Mouse (Mus musculus): ENCODE results near the gene Cd24a. TPM values are rescaled to one million over a fixed set of nuclear protein-coding genes. Genes with fewer than 3 reads are reported as not detected.

The Cd24a gene
- polyA plus RNA-seq, 1 experiment from 2014 or later: 698 TPM

GRCm38 (mm10) chr10:43605901-43606300 is 27.8 kb downstream of the Cd24a start:
- no peak overlapping the region for H3K4me2 ChIP-seq (ENCODE audit: low read depth)
- no peaks in the 10 kb centered on the region for H3K27me3 ChIP-seq (ENCODE audit: control insufficient read depth, insufficient read depth, low read length)
- no peak overlapping the region for H3K9ac ChIP-seq (ENCODE audit: low read length)
- DNase-seq (ENCODE audit: low spot score) (no peak), ATAC-seq (ENCODE audit: insufficient read depth, low FRiP score, low TSS enrichment) (no peak)
- no peaks in the 10 kb centered on the region for H3K9me3 ChIP-seq (ENCODE audit: control insufficient read depth, low read length)
- no peak overlapping the region for H3K4me3 ChIP-seq (ENCODE audit: low read depth, low read length)
- H3K36me3 ChIP-seq (ENCODE audit: control insufficient read depth, insufficient read depth, low read length): no peaks in the 10 kb centered on the region
- H3K27ac ChIP-seq (ENCODE audit: low read depth, low read length): no peak overlapping the region
- H3K4me1 ChIP-seq (ENCODE audit: control insufficient read depth, insufficient read depth, low read length): no peaks in the 10 kb centered on the region
- WGBS: 80% methylated on average over 7 of the region's 7 CpGs

GRCm38 (mm10) chr10:43609507-43609906 is 31.4 kb downstream of the Cd24a start:
- 91% methylated on average over 5 of the region's 5 CpGs for WGBS
- Histone ChIP-seq H3K4me3 (ENCODE audit: low read depth, low read length) (no peak overlapping the region), H3K9me3 (ENCODE audit: control insufficient read depth, low read length) (no peaks in the 10 kb centered on the region), H3K36me3 (ENCODE audit: control insufficient read depth, insufficient read depth, low read length) (no peaks in the 10 kb centered on the region), H3K4me2 (ENCODE audit: low read depth) (no peak overlapping the region), H3K4me1 (ENCODE audit: control insufficient read depth, insufficient read depth, low read length) (no peaks in the 10 kb centered on the region), H3K27me3 (ENCODE audit: control insufficient read depth, insufficient read depth, low read length) (no peaks in the 10 kb centered on the region), H3K27ac (ENCODE audit: low read depth, low read length) (no peak overlapping the region), H3K9ac (ENCODE audit: low read length) (no peak overlapping the region)
- DNase-seq (ENCODE audit: low spot score) (no peak), ATAC-seq (ENCODE audit: insufficient read depth, low FRiP score, low TSS enrichment) (no peak)

- H3K27ac ChIP-seq (ENCODE audit: low read depth, low read length): no peak overlapping the region
- H3K36me3 ChIP-seq (ENCODE audit: control insufficient read depth, insufficient read depth, low read length): no peaks in the 10 kb centered on the region
- 84% methylated on average over 2 of the region's 2 CpGs for WGBS
- no peaks in the 10 kb centered on the region for H3K4me1 ChIP-seq (ENCODE audit: control insufficient read depth, insufficient read depth, low read length)
- H3K9ac ChIP-seq (ENCODE audit: low read length): no peak overlapping the region
- no peak for ATAC-seq (ENCODE audit: insufficient read depth, low FRiP score, low TSS enrichment)
- no peak overlapping the region for H3K4me3 ChIP-seq (ENCODE audit: low read depth, low read length)
- DNase-seq (ENCODE audit: low spot score): no peak
- no peaks in the 10 kb centered on the region for H3K9me3 ChIP-seq (ENCODE audit: control insufficient read depth, low read length)
- no peaks in the 10 kb centered on the region for H3K27me3 ChIP-seq (ENCODE audit: control insufficient read depth, insufficient read depth, low read length)
- no peak overlapping the region for H3K4me2 ChIP-seq (ENCODE audit: low read depth)
Observed at GRCm38 (mm10) chr10:43609958-43610357, 31.9 kb downstream of the Cd24a start.

GRCm38 (mm10) chr10:43611081-43611480 is 33.0 kb downstream of the Cd24a start:
- no peaks in the 10 kb centered on the region for H3K36me3 ChIP-seq (ENCODE audit: control insufficient read depth, insufficient read depth, low read length)
- no peaks in the 10 kb centered on the region for H3K9me3 ChIP-seq (ENCODE audit: control insufficient read depth, low read length)
- H3K27me3 ChIP-seq (ENCODE audit: control insufficient read depth, insufficient read depth, low read length): no peaks in the 10 kb centered on the region
- no peaks in the 10 kb centered on the region for H3K4me1 ChIP-seq (ENCODE audit: control insufficient read depth, insufficient read depth, low read length)
- ATAC-seq (ENCODE audit: insufficient read depth, low FRiP score, low TSS enrichment) (no peak), DNase-seq (ENCODE audit: low spot score) (no peak)
- no peak overlapping the region for H3K4me3 ChIP-seq (ENCODE audit: low read depth, low read length)
- no peak overlapping the region for H3K4me2 ChIP-seq (ENCODE audit: low read depth)
- no peak overlapping the region for H3K9ac ChIP-seq (ENCODE audit: low read length)
- no peak overlapping the region for H3K27ac ChIP-seq (ENCODE audit: low read depth, low read length)

GRCm38 (mm10) chr10:43619059-43619531 is 41.0 kb downstream of the Cd24a start:
- WGBS: 5% methylated on average over 6 of the region's 6 CpGs
- Histone ChIP-seq H3K27ac (ENCODE audit: low read depth, low read length) (no peak overlapping the region), H3K36me3 (ENCODE audit: control insufficient read depth, insufficient read depth, low read length) (no peaks in the 10 kb centered on the region), H3K4me3 (ENCODE audit: low read depth, low read length) (no peak overlapping the region), H3K4me2 (ENCODE audit: low read depth) (no peak overlapping the region), H3K9ac (ENCODE audit: low read length) (no peak overlapping the region), H3K9me3 (ENCODE audit: control insufficient read depth, low read length) (no peaks in the 10 kb centered on the region), H3K4me1 (ENCODE audit: control insufficient read depth, insufficient read depth, low read length) (no peaks in the 10 kb centered on the region), H3K27me3 (ENCODE audit: control insufficient read depth, insufficient read depth, low read length) (no peaks in the 10 kb centered on the region)
- ATAC-seq (ENCODE audit: insufficient read depth, low FRiP score, low TSS enrichment): no peak; the same call in 1 of the 2 replicates
- peak; percentile 21 for DNase-seq (ENCODE audit: low spot score)

- H3K4me3 ChIP-seq (ENCODE audit: low read depth, low read length): no peak overlapping the region
- no peak for DNase-seq (ENCODE audit: low spot score)
- H3K27ac ChIP-seq (ENCODE audit: low read depth, low read length): no peak overlapping the region
- H3K27me3 ChIP-seq (ENCODE audit: control insufficient read depth, insufficient read depth, low read length): no peaks in the 10 kb centered on the region
- no peak overlapping the region for H3K9ac ChIP-seq (ENCODE audit: low read length)
- ATAC-seq (ENCODE audit: insufficient read depth, low FRiP score, low TSS enrichment): no peak
- no peak overlapping the region for H3K4me2 ChIP-seq (ENCODE audit: low read depth)
- 75% methylated on average over 2 of the region's 2 CpGs for WGBS
- no peaks in the 10 kb centered on the region for H3K36me3 ChIP-seq (ENCODE audit: control insufficient read depth, insufficient read depth, low read length)
- peaks cover 2% of the 10 kb centered on the region; the same call in 1 of the 2 replicates for H3K4me1 ChIP-seq (ENCODE audit: control insufficient read depth, insufficient read depth, low read length)
- H3K9me3 ChIP-seq (ENCODE audit: control insufficient read depth, low read length): no peaks in the 10 kb centered on the region
Observed at GRCm38 (mm10) chr10:43619939-43620338, 41.9 kb downstream of the Cd24a start.

GRCm38 (mm10) chr10:43623510-43623909 is 45.4 kb downstream of the Cd24a start:
- Histone ChIP-seq H3K27me3 (ENCODE audit: control insufficient read depth, insufficient read depth, low read length) (no peaks in the 10 kb centered on the region), H3K9me3 (ENCODE audit: control insufficient read depth, low read length) (no peaks in the 10 kb centered on the region), H3K27ac (ENCODE audit: low read depth, low read length) (no peak overlapping the region), H3K4me2 (ENCODE audit: low read depth) (no peak overlapping the region), H3K36me3 (ENCODE audit: control insufficient read depth, insufficient read depth, low read length) (no peaks in the 10 kb centered on the region), H3K4me1 (ENCODE audit: control insufficient read depth, insufficient read depth, low read length) (peaks cover 3% of the 10 kb centered on the region; the same call in 1 of the 2 replicates), H3K9ac (ENCODE audit: low read length) (no peak overlapping the region), H3K4me3 (ENCODE audit: low read depth, low read length) (no peak overlapping the region)
- ATAC-seq (ENCODE audit: insufficient read depth, low FRiP score, low TSS enrichment) (no peak), DNase-seq (ENCODE audit: low spot score) (no peak)
- 96% methylated on average over 8 of the region's 8 CpGs for WGBS

- no peak overlapping the region for H3K4me3 ChIP-seq (ENCODE audit: low read depth, low read length)
- DNase-seq (ENCODE audit: low spot score): no peak
- H3K27ac ChIP-seq (ENCODE audit: low read depth, low read length): no peak overlapping the region
- no peak overlapping the region for H3K9ac ChIP-seq (ENCODE audit: low read length)
- H3K4me1 ChIP-seq (ENCODE audit: control insufficient read depth, insufficient read depth, low read length): peaks cover 3% of the 10 kb centered on the region; the same call in 1 of the 2 replicates
- H3K4me2 ChIP-seq (ENCODE audit: low read depth): no peak overlapping the region
- no peaks in the 10 kb centered on the region for H3K27me3 ChIP-seq (ENCODE audit: control insufficient read depth, insufficient read depth, low read length)
- no peaks in the 10 kb centered on the region for H3K36me3 ChIP-seq (ENCODE audit: control insufficient read depth, insufficient read depth, low read length)
- no peaks in the 10 kb centered on the region for H3K9me3 ChIP-seq (ENCODE audit: control insufficient read depth, low read length)
- no peak for ATAC-seq (ENCODE audit: insufficient read depth, low FRiP score, low TSS enrichment)
- WGBS: 67% methylated on average over 5 of the region's 5 CpGs
Observed at GRCm38 (mm10) chr10:43624362-43624761, 46.3 kb downstream of the Cd24a start.

GRCm38 (mm10) chr10:43624791-43625398 is 46.8 kb downstream of the Cd24a start:
- H3K9ac ChIP-seq (ENCODE audit: low read length): no peak overlapping the region
- peaks cover 3% of the 10 kb centered on the region; the same call in 1 of the 2 replicates for H3K4me1 ChIP-seq (ENCODE audit: control insufficient read depth, insufficient read depth, low read length)
- ATAC-seq (ENCODE audit: insufficient read depth, low FRiP score, low TSS enrichment): no peak
- H3K27ac ChIP-seq (ENCODE audit: low read depth, low read length): no peak overlapping the region
- H3K4me2 ChIP-seq (ENCODE audit: low read depth): no peak overlapping the region
- H3K9me3 ChIP-seq (ENCODE audit: control insufficient read depth, low read length): no peaks in the 10 kb centered on the region
- DNase-seq (ENCODE audit: low spot score): no peak
- no peaks in the 10 kb centered on the region for H3K36me3 ChIP-seq (ENCODE audit: control insufficient read depth, insufficient read depth, low read length)
- WGBS: 67% methylated on average over 2 of the region's 2 CpGs
- H3K4me3 ChIP-seq (ENCODE audit: low read depth, low read length): no peak overlapping the region
- H3K27me3 ChIP-seq (ENCODE audit: control insufficient read depth, insufficient read depth, low read length): no peaks in the 10 kb centered on the region
